Mouse (Mus musculus) right cerebral cortex, postnatal 36 days (tissue): ENCODE measurements around the gene Ankrd36.

Experiments used
- DNase-seq, 2 experiments: peaks; one replicate each; pipeline ENCODE4 v3.0.0; 2022; ENCODE audit warnings: low spot score in 2 of 2, mixed read lengths in 1 of 2

Gene Ankrd36

DNA sequence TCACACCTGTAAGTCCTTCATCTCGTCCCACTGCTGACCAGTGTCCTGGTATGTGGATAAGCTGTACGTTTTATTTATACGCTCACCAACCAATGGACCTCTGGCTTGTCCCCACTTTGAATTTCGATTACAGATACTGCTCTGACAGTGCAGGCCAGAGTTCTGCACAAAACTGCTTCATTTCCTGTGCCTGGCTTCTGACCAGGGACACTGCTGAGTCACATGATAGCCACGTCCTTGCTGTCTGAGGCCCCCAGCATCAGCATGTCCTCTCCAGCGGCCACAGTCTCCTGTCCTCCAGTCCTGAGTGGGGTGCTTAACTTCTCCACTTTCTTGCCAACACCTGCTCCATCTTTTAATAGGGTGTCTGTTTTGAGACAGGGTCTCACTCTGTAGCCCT lies 113.1 kb downstream of the Ankrd36 start:
- DNase-seq = no peak

DNA sequence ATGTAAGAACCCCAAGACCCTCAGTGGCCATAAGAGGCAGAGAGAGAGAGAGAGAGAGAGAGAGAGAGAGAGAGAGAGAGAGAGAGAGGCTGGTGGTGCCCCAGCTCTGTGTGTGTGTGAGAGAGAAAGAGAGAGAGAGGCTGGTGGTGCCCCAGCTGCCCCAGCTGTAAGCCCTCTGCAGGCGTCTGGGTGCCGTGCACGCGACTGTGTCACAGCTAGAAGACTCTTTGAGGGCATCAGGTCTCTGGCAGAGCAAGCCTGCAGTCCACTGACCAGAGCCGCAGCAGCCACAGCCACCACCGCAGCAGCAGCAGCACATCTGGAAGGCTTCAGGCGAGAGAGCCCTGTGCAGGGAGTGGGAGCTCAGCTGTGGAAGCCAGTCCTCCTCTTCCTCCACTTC lies 114.8 kb downstream of the Ankrd36 start:
- DNase-seq = no peak

DNA sequence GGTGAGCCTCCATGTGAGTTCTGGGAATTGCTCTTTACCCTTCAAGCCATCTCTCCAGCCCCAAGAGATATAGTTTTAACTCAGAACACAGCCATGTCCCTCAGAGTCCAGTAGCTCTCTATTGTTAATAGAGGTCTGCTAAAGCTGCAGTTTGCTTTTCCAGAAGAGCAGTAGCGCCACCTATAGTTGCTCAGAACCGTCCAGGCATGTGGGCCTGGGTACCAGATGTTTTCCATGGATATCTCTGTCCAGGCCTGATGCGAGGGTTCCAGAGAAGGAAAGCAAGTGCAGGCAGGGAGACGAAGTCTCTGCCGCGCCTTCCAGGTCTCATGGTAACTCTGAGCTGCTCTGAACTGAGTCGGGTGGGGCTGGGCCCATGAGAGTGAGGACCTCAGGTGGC lies 122.3 kb downstream of the Ankrd36 start:
- no peak for DNase-seq

DNA sequence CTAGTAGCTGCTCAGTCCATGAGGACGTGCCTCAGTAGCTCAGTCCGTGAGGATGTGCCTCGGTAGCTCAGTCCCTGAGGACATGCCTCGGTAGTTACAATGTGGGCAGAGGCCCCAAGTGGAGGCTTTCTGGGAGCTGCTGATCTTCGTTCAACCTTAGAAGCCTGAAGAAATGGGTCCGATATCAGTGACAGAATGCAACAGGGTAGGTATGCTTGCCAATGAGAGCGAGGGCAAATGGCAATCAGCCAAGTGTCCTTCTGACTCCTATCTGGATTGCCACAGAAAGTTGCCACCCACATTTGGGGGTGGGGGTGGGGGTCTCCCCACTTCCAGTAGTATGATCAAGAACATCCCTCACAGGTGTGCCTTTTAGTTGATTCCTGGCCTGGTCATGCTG lies 131.3 kb downstream of the Ankrd36 start:
- no peak for DNase-seq

DNA sequence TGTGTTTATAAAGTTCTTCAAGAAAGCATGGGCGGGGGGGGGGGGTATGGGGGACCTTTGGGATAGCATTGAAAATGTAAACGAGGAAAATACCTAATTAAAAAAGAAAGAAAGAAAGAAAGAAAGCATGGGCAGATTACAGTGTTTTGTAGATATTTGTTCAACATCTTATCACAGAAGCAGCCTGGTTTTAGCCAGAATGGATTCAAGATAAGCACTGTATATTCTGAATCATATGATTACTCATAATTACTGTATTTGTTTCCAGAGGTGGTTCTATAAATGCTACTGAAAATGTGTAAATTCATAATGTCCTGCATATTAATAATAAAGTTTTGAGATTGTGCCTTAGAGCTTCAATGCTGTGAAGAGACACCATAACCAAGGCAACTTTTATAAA lies 131.8 kb downstream of the Ankrd36 start:
- no peak for DNase-seq

DNA sequence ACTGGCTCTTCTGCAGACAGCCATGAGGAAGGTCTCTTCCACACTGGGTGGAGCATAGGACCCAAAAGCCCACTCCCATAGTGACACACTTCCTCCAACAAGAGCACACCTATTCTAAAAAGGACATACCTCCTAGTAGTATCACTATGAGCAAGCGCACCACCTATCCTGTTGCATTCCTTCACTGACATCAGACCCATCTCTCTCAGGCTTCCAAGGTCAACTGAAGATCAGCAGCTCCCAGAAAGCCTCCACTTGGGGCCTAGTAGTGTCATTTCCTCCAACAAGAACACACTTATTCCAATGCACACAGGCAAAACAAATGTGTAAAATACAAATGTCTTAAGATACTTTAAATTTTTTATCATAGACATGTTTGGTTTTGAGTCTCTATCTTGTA lies 132.3 kb downstream of the Ankrd36 start:
- DNase-seq = no peak

DNA sequence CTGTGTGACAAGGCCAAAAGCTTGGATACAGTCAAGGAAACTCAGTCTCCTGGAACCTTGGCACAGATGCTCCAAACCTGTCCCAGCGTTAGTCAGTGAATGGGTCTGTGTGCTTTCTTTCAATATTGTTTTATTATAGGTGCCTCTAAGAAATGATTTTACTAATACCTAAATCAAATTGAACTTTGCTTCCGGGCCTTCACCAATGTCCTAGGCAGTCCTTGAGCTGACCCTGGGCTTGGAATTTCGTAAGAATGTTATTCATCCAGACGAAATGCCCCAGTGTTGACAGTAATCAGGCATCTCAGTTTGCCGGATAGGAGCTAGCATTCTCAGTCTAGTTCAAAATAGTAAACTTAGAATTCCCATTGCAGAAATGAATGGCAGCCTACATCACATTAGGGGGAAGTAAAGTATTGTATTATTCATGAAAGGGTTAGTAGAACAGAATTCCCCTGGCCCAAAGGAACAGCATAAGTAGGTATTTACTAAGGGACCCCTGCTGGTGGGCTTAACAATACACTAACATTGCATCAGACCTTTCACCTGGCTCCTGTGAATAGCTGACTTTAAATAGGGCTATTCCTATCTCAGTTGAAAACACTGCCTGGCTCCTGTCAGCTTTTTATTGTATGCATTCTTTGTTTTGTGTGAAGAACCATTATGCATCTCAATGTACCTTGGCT lies 132.9 kb downstream of the Ankrd36 start:
- DNase-seq = no peak

DNA sequence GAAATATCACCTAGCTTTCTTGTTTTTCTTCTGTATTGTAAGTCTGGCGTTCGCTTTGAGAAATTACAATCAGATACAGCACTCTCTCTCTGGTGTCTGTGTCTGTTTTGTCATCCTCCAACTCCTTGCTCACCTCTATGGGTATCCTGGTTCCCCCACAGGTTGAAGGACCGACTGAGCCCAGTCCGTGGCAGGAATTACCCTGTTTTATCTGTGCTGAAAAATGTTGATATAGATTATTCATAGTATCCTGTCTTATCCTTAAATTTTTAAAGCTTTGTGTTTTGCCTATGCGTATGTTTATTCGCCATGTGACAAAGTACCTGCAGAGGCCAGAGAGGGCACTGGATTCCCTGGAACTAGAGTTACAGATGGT lies 133.5 kb downstream of the Ankrd36 start:
- no peak for DNase-seq

DNA sequence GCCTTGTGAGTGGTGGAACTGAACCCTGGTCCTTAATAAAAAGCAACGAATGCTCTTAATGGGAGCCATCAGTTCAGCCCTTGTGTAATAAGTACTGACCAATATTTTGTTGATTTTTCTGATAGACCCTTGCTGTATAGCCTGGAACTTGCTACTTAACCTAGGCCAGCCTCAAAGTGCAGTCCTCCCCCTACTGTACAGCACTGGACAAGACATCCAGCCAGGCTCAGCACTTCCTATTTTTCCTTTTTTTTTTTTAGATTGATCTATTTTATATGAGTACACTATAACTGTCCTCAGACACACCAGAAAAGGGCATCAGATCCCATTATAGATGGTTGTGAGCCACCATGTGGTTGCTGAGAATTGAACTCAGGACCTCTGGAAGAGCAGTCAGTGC lies 133.9 kb downstream of the Ankrd36 start:
- no peak for DNase-seq

DNA sequence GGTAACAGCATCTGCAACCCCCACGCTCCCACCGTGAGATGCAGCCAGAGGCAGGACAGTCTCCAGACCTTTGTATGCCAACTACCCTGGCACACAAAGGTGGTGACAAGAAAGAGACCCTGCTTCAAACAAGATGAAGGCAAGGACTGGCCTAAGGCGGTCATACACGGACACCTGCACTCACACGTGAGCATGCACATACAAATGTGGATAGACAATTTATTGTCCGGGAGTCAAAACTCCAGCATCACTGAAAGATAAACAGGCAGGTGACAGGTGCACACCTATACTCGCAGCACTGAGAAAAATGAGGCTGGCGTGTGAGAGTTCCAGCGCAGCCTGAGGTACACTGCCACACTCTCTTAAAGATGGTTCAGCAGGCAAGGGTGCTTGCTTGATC lies 136.5 kb downstream of the Ankrd36 start:
- DNase-seq = no peak

DNA sequence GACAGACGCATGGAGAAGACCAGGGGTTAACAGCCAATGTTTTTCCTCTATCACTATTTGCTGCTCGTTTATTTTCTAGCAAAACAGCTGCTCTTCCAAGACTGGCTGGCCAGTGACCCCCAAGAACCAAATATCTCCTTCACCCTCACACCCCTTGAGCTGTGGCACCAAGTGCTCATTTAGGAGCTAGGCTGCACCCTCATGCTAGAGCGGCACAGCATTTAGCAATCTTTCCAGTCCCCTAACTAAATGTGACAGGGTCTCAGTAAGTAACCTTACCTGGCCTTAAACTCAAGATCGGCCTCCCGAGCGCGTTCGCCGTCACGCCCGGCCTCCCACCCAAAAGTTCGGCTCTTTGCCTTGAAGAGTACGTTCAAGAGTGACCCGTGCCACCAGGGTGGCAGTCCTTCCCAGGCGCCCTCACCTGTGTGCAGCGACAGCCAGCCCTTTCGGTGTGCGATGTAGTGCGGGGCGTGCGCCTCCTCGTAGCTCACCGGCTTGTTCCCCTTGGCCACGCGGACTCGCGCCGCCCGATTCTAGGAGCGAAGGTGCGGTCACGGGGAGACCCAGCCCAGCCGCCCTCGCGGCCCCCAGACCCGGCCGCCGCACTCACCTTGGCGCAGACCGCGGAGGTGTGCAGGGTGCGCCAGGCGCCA lies 137.5 kb downstream of the Ankrd36 start:
- DNase-seq = no peak

DNA sequence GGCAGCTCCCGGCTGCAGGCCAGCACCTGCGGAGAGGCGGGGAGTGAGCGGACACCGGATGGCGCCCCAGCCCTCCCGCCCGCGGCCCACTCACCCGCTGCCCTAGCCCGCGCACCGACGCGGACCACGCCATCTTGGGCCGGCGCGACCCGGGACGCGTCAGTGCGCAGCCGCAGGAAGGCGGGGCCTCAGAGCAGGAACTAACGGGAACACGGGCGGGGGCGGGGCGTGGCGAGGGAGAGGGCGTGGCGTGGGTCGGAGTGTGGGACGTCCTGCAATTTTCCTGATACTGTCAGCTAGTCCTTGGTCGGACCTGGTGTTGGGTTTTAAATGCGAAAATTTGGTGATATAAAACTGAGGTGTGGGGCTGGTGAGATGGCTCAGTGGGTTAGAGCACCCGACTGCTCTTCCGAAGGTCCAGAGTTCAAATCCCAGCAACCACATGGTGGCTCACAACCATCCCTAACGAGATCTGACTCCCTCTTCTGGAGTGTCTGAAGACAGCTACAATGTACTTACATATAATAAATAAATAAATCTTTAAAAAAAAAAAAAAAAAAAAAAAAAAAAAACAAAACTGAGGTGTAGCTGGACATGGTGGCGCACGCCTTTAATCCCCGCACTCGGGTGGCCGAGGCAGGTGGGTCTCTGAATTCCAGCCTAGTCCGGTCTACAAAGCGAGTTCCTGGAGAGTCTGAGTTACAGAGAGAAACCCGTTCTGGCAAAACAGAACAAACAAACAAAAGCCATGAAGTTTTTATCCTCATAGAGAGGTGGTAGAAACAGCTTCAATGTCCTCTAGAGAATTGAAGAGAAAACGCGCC lies 138.3 kb downstream of the Ankrd36 start:
- DNase-seq = peak; percentile 74 to 79

DNA sequence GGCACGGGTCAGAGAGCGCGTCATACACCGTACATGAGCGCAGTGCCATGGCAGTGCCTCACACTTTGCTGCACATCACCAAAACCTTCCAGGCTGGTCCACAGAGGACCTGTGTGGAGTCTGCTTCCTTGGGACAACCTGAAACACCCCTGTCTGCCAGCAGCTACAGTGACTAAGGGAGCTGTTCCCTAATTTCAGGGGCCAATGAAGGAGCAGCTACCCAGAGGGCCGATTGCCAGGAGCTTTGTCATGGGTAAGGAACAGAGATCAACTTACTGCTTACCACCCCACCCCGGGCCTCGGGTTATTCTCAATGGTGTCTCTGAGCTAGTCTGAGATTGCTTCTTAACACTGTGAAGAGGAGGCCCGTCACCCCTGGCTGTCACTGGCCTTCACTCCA lies 145.7 kb downstream of the Ankrd36 start:
- DNase-seq = no peak

DNA sequence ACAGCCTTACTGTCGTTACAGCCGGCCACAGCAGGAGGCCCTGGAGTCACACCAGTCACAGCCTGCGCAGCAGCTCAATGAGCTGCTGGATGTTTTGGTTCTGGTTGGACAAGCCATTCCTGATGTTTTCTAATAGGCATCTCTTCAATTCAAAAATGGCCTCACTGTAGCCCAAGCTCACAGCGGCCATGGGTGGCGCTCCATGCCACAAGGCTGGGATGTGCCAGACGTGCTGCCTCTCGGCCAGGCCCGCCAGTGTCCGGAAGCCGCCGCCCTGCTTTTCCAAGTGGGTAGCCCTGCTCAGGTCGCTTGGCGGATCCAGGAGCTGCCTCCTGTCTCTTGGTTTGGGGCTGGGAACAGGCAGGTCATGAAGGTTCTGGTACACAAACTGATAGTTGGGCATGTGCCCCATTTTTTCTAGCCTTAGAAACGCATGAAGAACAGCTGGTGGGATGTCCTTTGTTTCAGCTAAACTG lies 146.2 kb downstream of the Ankrd36 start, which contains the start of gene Mrps24:
Mrps24 (minus strand) TSS at position 51 of the 476 bp plus-strand sequence.
- DNase-seq = no peak

DNA sequence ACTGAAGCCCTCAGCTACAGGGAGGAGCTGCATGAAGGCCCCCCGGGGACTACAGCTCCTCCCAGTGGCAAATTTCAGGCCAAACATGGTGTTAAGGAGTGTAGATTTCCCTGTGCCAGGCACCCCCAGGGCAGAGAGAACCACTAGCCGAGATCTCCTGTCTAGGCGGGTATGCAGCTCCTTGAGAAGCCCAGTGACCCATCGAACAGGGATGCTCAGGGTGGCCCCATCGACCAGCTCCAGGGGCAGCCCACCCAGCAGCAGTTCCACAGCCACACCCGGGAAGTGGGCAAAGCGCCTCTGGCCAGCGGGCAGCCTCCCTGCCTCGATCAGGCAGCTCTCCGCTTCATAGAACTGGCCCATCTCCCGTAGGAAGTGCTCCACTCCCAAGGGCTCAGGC lies 146.8 kb downstream of the Ankrd36 start:
- DNase-seq = no peak

DNA sequence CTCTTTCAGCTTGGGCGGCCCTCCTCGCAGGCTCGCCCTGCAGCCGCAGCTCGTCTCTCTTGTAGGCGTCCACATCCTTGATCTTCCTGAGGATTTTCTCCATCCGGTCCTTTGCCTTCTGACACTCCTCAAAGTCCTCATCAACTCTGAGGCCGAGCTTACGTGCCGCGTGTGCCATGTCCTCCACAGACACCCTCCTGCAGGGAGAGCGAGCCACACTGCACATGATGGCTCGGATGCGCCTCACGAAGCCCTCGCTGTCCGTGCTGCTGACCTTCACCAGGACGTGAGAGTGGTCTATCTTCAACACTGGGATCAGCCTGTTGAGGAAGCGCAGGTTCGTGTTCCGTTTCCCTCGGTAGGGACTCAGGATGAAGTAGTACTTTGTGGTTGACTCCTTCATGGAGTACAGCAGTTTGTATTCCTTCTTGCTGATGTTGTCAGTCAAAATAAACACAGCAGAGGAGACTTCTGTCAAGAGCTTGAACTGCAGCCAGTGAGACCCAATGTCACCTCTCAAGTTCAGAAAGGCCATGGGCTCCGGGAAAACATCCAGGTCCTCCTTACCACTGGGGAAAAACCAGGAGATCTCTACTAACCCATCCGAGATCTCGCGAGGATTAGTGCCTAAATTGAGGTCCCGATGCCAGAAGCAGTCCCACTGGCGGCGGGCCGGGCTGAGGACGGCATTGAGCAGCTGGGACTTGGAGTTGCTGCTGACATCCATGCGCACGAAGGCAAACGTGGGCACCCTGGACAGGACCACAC lies 147.6 kb downstream of the Ankrd36 start:
- no peak for DNase-seq

DNA sequence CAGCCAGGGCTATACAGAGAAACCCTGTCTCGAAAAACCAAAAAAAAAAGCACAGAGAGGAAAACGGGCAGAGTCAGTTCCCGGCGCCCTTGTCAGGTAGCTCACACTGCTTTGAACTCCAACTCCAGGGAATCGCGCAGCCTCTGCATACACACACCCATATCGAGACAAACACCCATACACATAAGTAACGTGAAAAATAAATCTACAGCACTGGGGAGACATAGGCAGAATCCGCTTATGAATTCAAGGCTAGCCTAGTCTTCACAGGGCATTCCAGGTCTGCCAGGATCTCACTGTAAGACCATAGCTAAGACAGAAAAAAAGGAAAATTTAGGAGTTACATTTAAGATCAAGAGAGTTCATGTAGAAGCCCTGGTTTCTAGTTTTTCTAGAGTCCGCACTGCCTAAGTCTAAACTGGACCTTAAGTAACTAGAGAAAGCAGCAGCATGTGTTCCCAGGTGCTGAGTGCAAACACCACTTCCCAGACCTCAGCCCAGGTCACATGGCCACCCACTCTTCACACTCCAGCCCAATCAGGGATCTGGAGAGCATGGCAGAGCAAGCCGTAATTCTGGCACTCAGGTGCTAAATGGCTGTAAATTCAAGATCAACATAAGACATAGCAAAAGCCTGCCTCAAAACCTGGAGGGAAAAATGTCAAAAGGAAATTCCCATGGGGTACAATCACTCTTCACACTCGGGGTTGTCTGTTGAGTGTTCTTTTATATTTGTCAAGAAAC lies 149.3 kb downstream of the Ankrd36 start:
- DNase-seq = no peak

DNA sequence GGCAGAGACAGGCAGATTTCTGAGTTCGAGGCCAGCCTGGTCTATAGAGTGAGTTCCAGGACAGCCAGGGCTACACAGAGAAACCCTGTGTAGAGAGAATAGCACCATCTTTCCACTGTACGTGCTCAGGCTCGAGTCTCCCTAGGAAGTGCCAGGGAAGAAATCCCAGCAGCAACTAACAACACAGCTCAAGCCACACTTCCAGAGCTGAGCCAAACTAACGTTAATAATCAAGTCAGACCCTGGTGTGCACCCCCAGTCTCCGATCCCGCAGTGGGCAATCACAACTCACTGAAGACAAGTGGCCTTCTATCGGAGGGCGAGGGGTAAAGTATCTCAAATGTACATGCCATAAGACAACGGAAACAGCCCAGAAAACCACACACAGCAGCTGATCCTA lies 160.1 kb downstream of the Ankrd36 start:
- DNase-seq = no peak

DNA sequence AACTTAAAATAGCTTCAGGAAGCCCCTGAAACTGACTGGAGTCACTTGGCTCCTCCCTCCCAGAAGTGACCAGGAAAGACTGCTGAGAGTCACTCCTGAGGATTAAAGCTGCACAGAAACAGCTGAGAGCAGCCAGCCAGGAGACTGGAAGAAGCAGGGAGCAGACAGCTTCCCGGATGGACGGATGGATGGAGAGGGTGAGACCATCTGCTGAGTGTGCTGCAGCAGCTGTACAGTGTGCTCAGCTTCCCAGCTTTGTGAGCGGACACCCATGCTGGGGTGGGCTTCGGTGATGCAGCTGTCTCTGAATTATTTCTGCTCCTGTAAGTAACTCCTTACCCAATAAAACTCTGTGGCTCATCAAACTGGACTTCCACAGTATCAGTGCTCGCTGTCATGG lies 162.9 kb downstream of the Ankrd36 start:
- no peak for DNase-seq

DNA sequence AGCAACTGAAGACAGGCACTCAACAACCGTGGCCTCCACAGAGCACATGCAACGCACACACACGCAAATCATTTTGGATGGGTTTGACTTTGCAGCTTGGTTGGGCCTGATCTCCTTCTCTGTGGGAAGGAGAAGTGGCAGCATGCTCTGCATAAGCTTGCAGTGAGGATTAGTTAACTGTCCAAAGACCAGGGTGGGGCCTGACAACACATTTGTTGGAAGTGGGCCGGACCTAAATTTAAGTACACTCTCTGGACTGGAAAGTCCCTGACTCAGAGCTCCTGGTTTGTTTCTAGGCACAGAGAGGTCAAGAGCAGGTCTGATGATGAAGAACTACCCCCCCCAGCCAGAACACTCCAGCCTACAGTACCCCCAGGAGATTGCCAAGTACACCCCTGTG lies 164.8 kb downstream of the Ankrd36 start:
- DNase-seq = no peak

DNA sequence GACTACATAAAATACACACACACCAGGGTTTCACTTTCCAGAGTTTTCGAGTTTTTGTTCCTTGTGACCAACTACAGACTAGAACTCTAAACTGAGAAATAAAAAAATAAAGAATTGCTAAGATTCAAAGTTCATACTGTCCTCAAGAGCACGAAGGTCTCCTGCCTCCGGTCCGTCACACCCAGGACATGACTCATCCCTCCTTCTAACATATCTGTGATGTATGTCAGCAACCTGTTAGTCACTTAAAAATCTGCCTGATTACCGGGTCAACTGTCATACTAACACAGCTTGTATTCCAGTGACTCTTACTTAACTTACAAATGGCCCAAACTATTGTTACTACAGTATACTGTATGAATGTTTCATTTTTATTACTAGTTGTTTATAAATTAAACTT lies 167.7 kb downstream of the Ankrd36 start:
- DNase-seq = no peak
